Mouse (Mus musculus) midbrain, embryonic 14.5 days (tissue): ENCODE measurements around the gene Rft1. TPM values are rescaled to one million over a fixed set of nuclear protein-coding genes. Genes with fewer than 3 reads are reported as not detected.

Experiments used
- ATAC-seq: fragments of 200-750 bp; cut with Nextera tagmentation; 2 replicates; pipeline ENCODE4 v1.8.0; 2017; ENCODE audit warnings: moderate number of reproducible peaks, moderate library complexity; ENCODE audit not compliant: low FRiP score, low TSS enrichment
- DNase-seq: peaks from one replicate; pipeline ENCODE4 v3.0.0-alpha.2; 2015
- H3K27ac ChIP-seq: fragments of 300-500 bp; sonication (generic); replicated peaks from 2 replicates; pipeline ENCODE4 v1.5.1; 2014; ENCODE audit warnings: mild to moderate bottlenecking, low read depth, low read length, moderate library complexity
- H3K27me3 ChIP-seq: fragments of 300-500 bp; sonication (generic); 2 replicates; pipeline ENCODE4 v1.6.1; 2014; ENCODE audit warnings: low read length, control low read depth, mixed read lengths; ENCODE audit not compliant: control insufficient read depth, insufficient read depth
- H3K36me3 ChIP-seq: fragments of 300-500 bp; sonication (generic); 2 replicates; pipeline ENCODE4 v1.6.1; 2014; ENCODE audit warnings: low read length, control low read depth; ENCODE audit not compliant: control insufficient read depth, insufficient read depth
- H3K4me1 ChIP-seq: fragments of 300-500 bp; sonication (generic); 2 replicates; pipeline ENCODE4 v1.6.1; 2014; ENCODE audit warnings: mild to moderate bottlenecking, antibody characterized with exemption, low read length, control low read depth; ENCODE audit not compliant: control insufficient read depth, insufficient read depth
- H3K4me2 ChIP-seq: fragments of 300-500 bp; sonication (generic); 2 replicates; pipeline ENCODE4 v1.6.1; 2014; ENCODE audit warnings: mild to moderate bottlenecking, low read length, moderate library complexity
- H3K4me3 ChIP-seq: fragments of 300-500 bp; sonication (generic); replicated peaks from 2 replicates; pipeline ENCODE4 v1.5.1; 2014; ENCODE audit warnings: low read depth, low read length
- H3K9ac ChIP-seq: fragments of 300-500 bp; sonication (generic); replicated peaks from 2 replicates; pipeline ENCODE4 v1.6.1; 2014; ENCODE audit warnings: mild to moderate bottlenecking, low read length, moderate library complexity
- H3K9me3 ChIP-seq: fragments of 300-500 bp; sonication (generic); 2 replicates; pipeline ENCODE4 v1.6.1; 2016; ENCODE audit warnings: low read length, control low read depth, mixed read lengths; ENCODE audit not compliant: control insufficient read depth
- WGBS: fragments of 180-500 bp; shearing (Covaris S2); extraction: QIAGEN DNeasy Blood & Tissue Kit; methylation state at CpG from one replicate; pipeline ENCODE4 v1.1.7; 2014; 5-methylcytosine and 5-hydroxymethylcytosine counted together
- polyA plus RNA-seq: library from polyadenylated mRNA; unstranded; fragments of >200 nt; fragmentation: Nextera tagmentation; extraction: Ambion mirVana; gene quantifications from 2 replicates; pipeline ENCODE4 v1.2.1, GENCODE M21; 2014

The Rft1 gene
- 7.7 and 10.3 TPM in 2 replicates for polyA plus RNA-seq

GRCm38 (mm10) chr14:30653943-30654659, at the start of gene Rft1:
TSS of gene Rft1 (plus strand) at chr14:30654360.
- WGBS: 2% methylated on average over 38 of the region's 38 CpGs
- Histone ChIP-seq H3K4me1 (peaks cover 6% of the 10 kb centered on the region; the same call in 1 of the 2 replicates), H3K9me3 (no peaks in the 10 kb centered on the region), H3K27me3 (no peaks in the 10 kb centered on the region), H3K4me3 (peak within 1 kb of the TSS; percentile 92), H3K27ac (peak within 1 kb of the TSS; percentile 84), H3K9ac (peak within 1 kb of the TSS; percentile 93), H3K4me2 (peak within 1 kb of the TSS; percentile 64), H3K36me3 (peaks cover 7% of the 10 kb centered on the region; the same call in 1 of the 2 replicates)
- peak; percentile 98 for DNase-seq
- peak; percentile 89 for ATAC-seq

- no peak overlapping the region for H3K4me3 ChIP-seq
- DNase-seq (no peak), ATAC-seq (no peak)
- no peaks in the 10 kb centered on the region for H3K36me3 ChIP-seq
- 89% methylated on average over 5 of the region's 5 CpGs for WGBS
- no peaks in the 10 kb centered on the region for H3K4me1 ChIP-seq
- no peak overlapping the region for H3K9ac ChIP-seq
- H3K4me2 ChIP-seq: no peak overlapping the region
- H3K9me3 ChIP-seq: no peaks in the 10 kb centered on the region
- no peak overlapping the region for H3K27ac ChIP-seq
- H3K27me3 ChIP-seq: no peaks in the 10 kb centered on the region
Observed at GRCm38 (mm10) chr14:30606817-30607216, 47.3 kb upstream of the Rft1 start.

GRCm38 (mm10) chr14:30607696-30608095, 46.5 kb upstream of the Rft1 start:
- Histone ChIP-seq H3K27me3 (no peaks in the 10 kb centered on the region), H3K27ac (no peak overlapping the region), H3K9ac (no peak overlapping the region), H3K4me1 (peaks cover 2% of the 10 kb centered on the region; the same call in 1 of the 2 replicates), H3K36me3 (no peaks in the 10 kb centered on the region), H3K4me2 (no peak overlapping the region), H3K9me3 (no peaks in the 10 kb centered on the region), H3K4me3 (no peak overlapping the region)
- ATAC-seq (no peak), DNase-seq (no peak)
- 85% methylated on average over 4 of the region's 4 CpGs for WGBS

GRCm38 (mm10) chr14:30608176-30608575, 46.0 kb upstream of the Rft1 start:
- no peak overlapping the region for H3K4me2 ChIP-seq
- 90% methylated on average over 6 of the region's 6 CpGs for WGBS
- ATAC-seq: no peak
- no peaks in the 10 kb centered on the region for H3K27me3 ChIP-seq
- no peaks in the 10 kb centered on the region for H3K36me3 ChIP-seq
- DNase-seq: no peak
- H3K27ac ChIP-seq: no peak overlapping the region
- H3K4me1 ChIP-seq: peaks cover 2% of the 10 kb centered on the region; the same call in 1 of the 2 replicates
- no peak overlapping the region for H3K9ac ChIP-seq
- no peak overlapping the region for H3K4me3 ChIP-seq
- H3K9me3 ChIP-seq: no peaks in the 10 kb centered on the region

GRCm38 (mm10) chr14:30609499-30609898, 44.7 kb upstream of the Rft1 start:
- Histone ChIP-seq H3K27me3 (no peaks in the 10 kb centered on the region), H3K4me1 (peaks cover 2% of the 10 kb centered on the region; the same call in 1 of the 2 replicates), H3K4me2 (no peak overlapping the region), H3K27ac (no peak overlapping the region), H3K9ac (no peak overlapping the region), H3K36me3 (no peaks in the 10 kb centered on the region), H3K9me3 (no peaks in the 10 kb centered on the region), H3K4me3 (no peak overlapping the region)
- ATAC-seq (no peak), DNase-seq (no peak)
- 89% methylated on average over 3 of the region's 3 CpGs for WGBS

GRCm38 (mm10) chr14:30610304-30610703, 43.9 kb upstream of the Rft1 start:
- no peaks in the 10 kb centered on the region for H3K9me3 ChIP-seq
- no peaks in the 10 kb centered on the region for H3K36me3 ChIP-seq
- H3K4me2 ChIP-seq: no peak overlapping the region
- no peak for ATAC-seq
- H3K27me3 ChIP-seq: no peaks in the 10 kb centered on the region
- 85% methylated on average over 2 of the region's 2 CpGs for WGBS
- H3K9ac ChIP-seq: no peak overlapping the region
- H3K4me1 ChIP-seq: peaks cover 2% of the 10 kb centered on the region; the same call in 1 of the 2 replicates
- DNase-seq: no peak
- no peak overlapping the region for H3K27ac ChIP-seq
- no peak overlapping the region for H3K4me3 ChIP-seq

- H3K4me1 ChIP-seq: peaks cover 2% of the 10 kb centered on the region; the same call in 1 of the 2 replicates
- no peak overlapping the region for H3K4me3 ChIP-seq
- 84% methylated on average over 3 of the region's 3 CpGs for WGBS
- H3K9ac ChIP-seq: no peak overlapping the region
- H3K27ac ChIP-seq: no peak overlapping the region
- no peaks in the 10 kb centered on the region for H3K9me3 ChIP-seq
- DNase-seq (no peak), ATAC-seq (no peak)
- H3K27me3 ChIP-seq: no peaks in the 10 kb centered on the region
- no peak overlapping the region for H3K4me2 ChIP-seq
- H3K36me3 ChIP-seq: no peaks in the 10 kb centered on the region
Observed at GRCm38 (mm10) chr14:30610940-30611339, 43.2 kb upstream of the Rft1 start.

GRCm38 (mm10) chr14:30612523-30612922, 41.6 kb upstream of the Rft1 start:
- peak; percentile 73 for DNase-seq
- Histone ChIP-seq H3K4me2 (no peak overlapping the region), H3K36me3 (no peaks in the 10 kb centered on the region), H3K4me3 (no peak overlapping the region), H3K4me1 (peaks cover 2% of the 10 kb centered on the region; the same call in 1 of the 2 replicates), H3K9ac (no peak overlapping the region), H3K27me3 (no peaks in the 10 kb centered on the region), H3K9me3 (no peaks in the 10 kb centered on the region), H3K27ac (no peak overlapping the region)
- ATAC-seq: no peak
- 15% methylated on average over 7 of the region's 7 CpGs for WGBS
